Mouse (Mus musculus): ENCODE measurements at regions not wholly inside any gene's neighbourhood (a gene's known extent, or its start where the extent isn't known, plus 50 kb on each side); places are given as distances from the start of the nearest gene placed in this dataset.

DNA sequence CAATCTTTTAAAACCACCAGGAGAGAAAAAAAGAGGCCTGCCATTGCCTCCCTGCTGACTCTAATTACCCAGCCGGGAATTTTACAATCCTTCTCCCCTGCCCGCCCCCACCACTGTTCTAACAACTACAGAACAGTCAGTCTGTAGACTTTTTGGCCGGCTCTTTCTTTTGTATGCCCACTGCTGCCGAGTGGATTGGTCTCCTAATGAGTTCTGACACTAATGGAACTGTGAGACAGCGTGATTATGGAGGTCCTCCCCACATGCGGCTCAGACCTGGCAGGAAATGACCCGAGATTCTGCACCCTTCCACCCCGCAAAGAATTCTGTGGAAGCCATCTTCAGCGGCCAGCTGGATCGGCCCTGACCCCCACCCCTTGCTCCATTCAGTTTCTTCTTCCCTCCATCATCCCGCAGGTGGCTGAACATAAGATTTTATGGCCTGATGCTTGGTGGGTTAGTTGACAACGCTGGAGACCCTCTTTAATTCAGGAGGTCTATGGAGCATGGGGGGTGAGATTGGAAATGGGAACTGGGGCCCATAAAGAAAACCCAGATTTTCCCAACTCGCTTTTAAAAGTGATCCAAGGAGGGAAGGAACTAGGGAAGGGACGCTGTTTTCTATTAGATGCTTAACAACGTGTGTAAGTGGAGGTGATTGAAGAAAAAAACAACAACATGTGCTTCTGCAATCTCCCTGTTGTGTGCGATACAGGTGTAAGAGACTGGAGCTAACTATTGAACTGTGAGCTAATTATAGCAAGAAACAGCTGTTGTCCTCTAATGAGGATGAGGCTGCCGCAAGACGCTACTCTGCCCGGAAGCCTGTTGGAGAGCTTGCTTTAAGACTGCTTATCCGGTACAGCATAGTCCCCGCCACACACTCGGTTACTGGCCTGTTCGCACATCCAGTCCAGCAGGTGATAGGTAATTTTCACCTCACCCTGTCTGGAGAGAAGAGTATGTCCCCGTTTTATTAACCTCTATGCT is 323.6 kb downstream of the Icos start:
- peaks cover 18% of the 10 kb centered on the region for H3K27me3 ChIP-seq (ENCODE audit: insufficient read depth, poor library complexity, severe bottlenecking)
- peaks cover 5% of the 10 kb centered on the region; the same call in 1 of the 2 replicates for H3K4me1 ChIP-seq
- H3K36me3 ChIP-seq = no peaks in the 10 kb centered on the region
- H3K27ac ChIP-seq = no peak overlapping the region
- H3K9me3 ChIP-seq = no peaks in the 10 kb centered on the region
- no peak for DNase-seq (ENCODE audit: low spot score)
- H3K4me3 ChIP-seq = no peak overlapping the region
- WGBS = 56% methylated on average over 24 of the region's 24 CpGs

GRCm38 (mm10) chr1:61302570-61303071 is 324.9 kb downstream of the Icos start:
- 76% methylated on average over 8 of the region's 8 CpGs for WGBS
- no peak overlapping the region for H3K27ac ChIP-seq
- peaks cover 8% of the 10 kb centered on the region; the same call in 1 of the 2 replicates for H3K4me1 ChIP-seq
- DNase-seq (ENCODE audit: low spot score) = no peak
- no peak overlapping the region for H3K4me3 ChIP-seq
- H3K27me3 ChIP-seq (ENCODE audit: insufficient read depth, poor library complexity, severe bottlenecking) = peaks cover 15% of the 10 kb centered on the region; the same call in 1 of the 2 replicates
- H3K9me3 ChIP-seq = no peaks in the 10 kb centered on the region
- H3K36me3 ChIP-seq = no peaks in the 10 kb centered on the region

DNA sequence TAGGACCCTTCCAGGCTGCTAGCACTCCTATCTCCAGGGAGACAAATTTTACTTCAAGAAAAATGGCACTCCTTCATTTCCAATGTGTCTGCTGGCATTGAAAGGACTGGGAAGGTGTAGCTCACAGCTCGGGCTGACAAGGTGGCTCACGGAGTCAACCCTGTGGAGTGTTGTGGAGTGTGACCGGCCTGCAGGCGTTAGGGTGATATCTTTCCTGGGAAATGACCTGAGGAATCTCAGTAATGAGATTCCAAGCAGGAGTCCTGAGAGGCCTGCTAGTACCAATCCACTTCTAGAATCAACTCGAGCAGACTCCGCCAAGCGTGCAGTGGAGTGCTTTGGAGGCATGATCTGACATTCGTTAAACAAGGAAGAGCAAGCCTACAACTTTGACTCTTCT is 328.6 kb downstream of the Icos start:
- 33% methylated on average over 8 of the region's 8 CpGs for WGBS
- Histone ChIP-seq H3K36me3 (no peaks in the 10 kb centered on the region), H3K4me3 (no peak overlapping the region), H3K27me3 (ENCODE audit: insufficient read depth, poor library complexity, severe bottlenecking) (0 out of 2 replicates have a peak, but pooled peaks cover under 1% of the 10 kb centered on the region), H3K4me1 (peaks cover 8% of the 10 kb centered on the region; the same call in 1 of the 2 replicates), H3K9me3 (no peaks in the 10 kb centered on the region), H3K27ac (no peak overlapping the region)
- DNase-seq (ENCODE audit: low spot score) = no peak

- Histone ChIP-seq H3K9me3 (no peaks in the 10 kb centered on the region), H3K27me3 (ENCODE audit: insufficient read depth, poor library complexity, severe bottlenecking) (no peaks in the 10 kb centered on the region), H3K4me1 (peaks cover 8% of the 10 kb centered on the region; the same call in 1 of the 2 replicates), H3K27ac (no peak overlapping the region), H3K4me3 (no peak overlapping the region), H3K36me3 (no peaks in the 10 kb centered on the region)
- 67% methylated on average over 1 of the region's 1 CpGs for WGBS
- no peak for DNase-seq (ENCODE audit: low spot score)
Measured at GRCm38 (mm10) chr1:61309563-61309962, 329.1 kb upstream of the Pard3b start.

GRCm38 (mm10) chr1:61310063-61310760 is 328.4 kb upstream of the Pard3b start:
- H3K36me3 ChIP-seq = no peaks in the 10 kb centered on the region
- peaks cover 8% of the 10 kb centered on the region; the same call in 1 of the 2 replicates for H3K4me1 ChIP-seq
- H3K9me3 ChIP-seq = no peaks in the 10 kb centered on the region
- H3K4me3 ChIP-seq = no peak overlapping the region
- WGBS = 87% methylated on average over 3 of the region's 3 CpGs
- DNase-seq (ENCODE audit: low spot score) = no peak
- no peak overlapping the region for H3K27ac ChIP-seq
- no peaks in the 10 kb centered on the region for H3K27me3 ChIP-seq (ENCODE audit: insufficient read depth, poor library complexity, severe bottlenecking)

DNA sequence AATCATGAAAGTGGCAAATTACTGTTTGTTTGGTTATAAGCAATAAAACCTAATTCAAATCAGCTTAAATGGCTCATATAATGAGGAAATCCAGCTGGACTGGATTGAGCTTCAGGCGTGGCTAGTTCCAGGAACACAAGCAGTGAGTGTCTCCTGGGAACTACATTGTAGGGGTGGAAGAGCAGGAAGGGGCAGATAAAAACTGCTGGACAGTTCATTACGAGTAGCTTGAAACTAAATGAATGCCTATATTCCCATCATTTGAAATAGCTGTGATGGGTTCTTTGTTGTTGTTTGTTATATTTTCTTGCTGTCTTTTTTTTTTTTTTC is 327.9 kb upstream of the Pard3b start:
- peaks cover 8% of the 10 kb centered on the region; the same call in 1 of the 2 replicates for H3K4me1 ChIP-seq
- WGBS = 62% methylated on average over 2 of the region's 2 CpGs
- DNase-seq (ENCODE audit: low spot score) = no peak
- no peaks in the 10 kb centered on the region for H3K36me3 ChIP-seq
- no peaks in the 10 kb centered on the region for H3K27me3 ChIP-seq (ENCODE audit: insufficient read depth, poor library complexity, severe bottlenecking)
- H3K27ac ChIP-seq = no peak overlapping the region
- H3K4me3 ChIP-seq = no peak overlapping the region
- no peaks in the 10 kb centered on the region for H3K9me3 ChIP-seq

- no peaks in the 10 kb centered on the region for H3K27me3 ChIP-seq (ENCODE audit: insufficient read depth, poor library complexity, severe bottlenecking)
- H3K4me1 ChIP-seq = no peaks in the 10 kb centered on the region
- no peaks in the 10 kb centered on the region for H3K36me3 ChIP-seq
- H3K9me3 ChIP-seq = no peaks in the 10 kb centered on the region
- H3K4me3 ChIP-seq = no peak overlapping the region
- DNase-seq (ENCODE audit: low spot score) = no peak
- 81% methylated on average over 4 of the region's 4 CpGs for WGBS
- H3K27ac ChIP-seq = no peak overlapping the region
Measured at GRCm38 (mm10) chr1:61313196-61313595, 325.4 kb upstream of the Pard3b start.

DNA sequence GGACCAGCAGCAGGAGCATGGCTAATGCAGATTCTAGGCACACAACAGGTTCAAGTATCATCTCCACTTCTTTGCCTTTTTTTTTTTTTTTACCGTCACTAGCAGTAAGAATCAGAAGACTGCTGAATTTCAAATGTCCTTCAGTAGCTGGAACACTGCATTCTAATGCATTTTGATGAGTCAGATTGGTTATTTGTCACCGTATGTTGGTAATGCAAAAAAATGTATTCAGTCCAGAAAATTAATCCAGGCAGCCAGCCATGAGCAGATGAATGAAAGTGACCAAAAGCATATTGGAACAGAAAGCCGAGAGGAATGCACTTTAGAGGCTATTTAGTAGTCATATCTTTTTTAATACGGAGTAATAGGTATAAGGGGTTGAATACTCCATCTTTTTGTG is 322.4 kb upstream of the Pard3b start:
- 86% methylated on average over 4 of the region's 4 CpGs for WGBS
- no peaks in the 10 kb centered on the region for H3K36me3 ChIP-seq
- H3K4me1 ChIP-seq = no peaks in the 10 kb centered on the region
- no peak for DNase-seq (ENCODE audit: low spot score)
- H3K9me3 ChIP-seq = no peaks in the 10 kb centered on the region
- H3K27ac ChIP-seq = no peak overlapping the region
- H3K4me3 ChIP-seq = no peak overlapping the region
- H3K27me3 ChIP-seq (ENCODE audit: insufficient read depth, poor library complexity, severe bottlenecking) = no peaks in the 10 kb centered on the region

GRCm38 (mm10) chr1:61316736-61317135 is 321.9 kb upstream of the Pard3b start:
- no peak for DNase-seq (ENCODE audit: low spot score)
- H3K4me1 ChIP-seq = no peaks in the 10 kb centered on the region
- no peak overlapping the region for H3K4me3 ChIP-seq
- no peaks in the 10 kb centered on the region for H3K27me3 ChIP-seq (ENCODE audit: insufficient read depth, poor library complexity, severe bottlenecking)
- H3K27ac ChIP-seq = no peak overlapping the region
- no peaks in the 10 kb centered on the region for H3K9me3 ChIP-seq
- 68% methylated on average over 2 of the region's 2 CpGs for WGBS
- no peaks in the 10 kb centered on the region for H3K36me3 ChIP-seq

DNA sequence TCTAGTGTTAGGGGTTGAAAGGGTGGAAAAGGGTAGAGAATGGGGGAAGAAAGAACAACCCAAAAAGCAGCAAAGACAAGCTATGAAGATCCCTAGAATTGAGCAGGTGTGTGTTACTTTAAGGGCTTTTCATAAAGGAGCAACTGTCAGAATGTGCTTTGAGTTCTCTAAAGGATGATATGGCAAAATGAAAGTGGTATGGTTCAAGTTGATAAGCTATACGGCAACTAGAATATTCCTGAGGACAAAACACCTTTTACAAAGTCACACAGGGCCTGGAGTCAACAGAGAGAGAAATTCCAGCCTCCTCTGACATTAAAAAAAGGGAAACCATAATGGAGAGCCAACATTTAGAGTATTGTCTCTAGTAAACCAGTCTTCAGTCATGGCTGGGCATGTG is 320.6 kb upstream of the Pard3b start:
- Histone ChIP-seq H3K4me1 (no peaks in the 10 kb centered on the region), H3K36me3 (no peaks in the 10 kb centered on the region), H3K9me3 (no peaks in the 10 kb centered on the region), H3K27me3 (ENCODE audit: insufficient read depth, poor library complexity, severe bottlenecking) (no peaks in the 10 kb centered on the region), H3K27ac (no peak overlapping the region), H3K4me3 (no peak overlapping the region)
- WGBS = 78% methylated on average over 1 of the region's 1 CpGs
- no peak for DNase-seq (ENCODE audit: low spot score)

DNA sequence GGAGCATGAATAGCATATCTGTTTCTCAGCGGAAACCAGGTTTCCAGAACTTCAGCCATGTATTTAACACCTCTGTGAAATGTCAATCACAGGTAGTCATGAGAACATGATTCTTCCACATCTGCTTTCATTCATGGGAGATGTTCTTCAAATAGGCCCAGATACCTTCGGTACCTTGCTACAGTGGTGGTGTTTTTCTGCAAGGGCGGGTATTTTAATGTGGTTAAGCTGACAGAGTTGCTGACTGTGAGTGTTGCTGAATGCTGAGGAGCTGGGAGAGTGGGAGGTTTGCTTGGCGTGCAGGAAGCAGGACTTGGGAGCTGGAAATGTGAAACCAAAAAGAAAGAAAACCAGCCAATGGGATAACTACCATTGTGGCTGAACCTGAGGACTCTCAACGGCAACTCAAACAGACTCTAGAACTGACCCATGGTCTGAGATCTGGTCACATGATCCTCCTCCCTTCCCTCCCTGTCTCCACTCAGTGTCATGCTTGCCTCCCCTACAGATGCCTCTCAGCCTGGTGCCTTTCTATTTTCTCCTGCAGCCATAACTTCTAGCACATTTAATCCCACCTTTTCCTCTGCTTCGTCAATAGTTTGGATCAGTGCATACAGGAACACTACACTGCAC is 317.0 kb upstream of the Pard3b start:
- H3K4me1 ChIP-seq = no peaks in the 10 kb centered on the region
- H3K4me3 ChIP-seq = no peak overlapping the region
- H3K9me3 ChIP-seq = no peaks in the 10 kb centered on the region
- no peak overlapping the region for H3K27ac ChIP-seq
- H3K27me3 ChIP-seq (ENCODE audit: insufficient read depth, poor library complexity, severe bottlenecking) = no peaks in the 10 kb centered on the region
- DNase-seq (ENCODE audit: low spot score) = no peak
- H3K36me3 ChIP-seq = no peaks in the 10 kb centered on the region
- 65% methylated on average over 6 of the region's 6 CpGs for WGBS

DNA sequence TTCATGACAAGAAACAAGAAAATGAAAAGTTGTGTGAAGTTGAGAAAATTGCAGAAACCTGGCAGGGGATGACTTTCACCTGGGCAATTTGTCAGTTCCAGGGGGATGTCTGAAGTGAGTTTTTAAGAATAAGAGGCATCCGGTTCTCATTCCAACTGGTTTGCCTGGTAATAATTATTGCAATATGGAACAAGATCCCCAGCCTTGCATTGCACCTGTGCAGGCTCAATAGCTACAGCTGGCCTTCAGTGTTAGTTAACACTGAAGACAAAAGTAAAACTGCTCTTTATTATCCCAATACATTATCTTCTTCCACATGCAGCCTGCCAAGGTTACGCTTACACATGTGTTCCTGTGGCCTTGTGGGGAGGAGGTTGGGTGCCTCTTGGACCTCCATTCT is 307.2 kb upstream of the Pard3b start:
- H3K27me3 ChIP-seq (ENCODE audit: insufficient read depth, poor library complexity, severe bottlenecking) = no peaks in the 10 kb centered on the region
- WGBS = 85% methylated on average over 2 of the region's 2 CpGs
- H3K4me3 ChIP-seq = no peak overlapping the region
- DNase-seq (ENCODE audit: low spot score) = no peak
- no peak overlapping the region for H3K27ac ChIP-seq
- H3K9me3 ChIP-seq = no peaks in the 10 kb centered on the region
- no peaks in the 10 kb centered on the region for H3K36me3 ChIP-seq
- H3K4me1 ChIP-seq = no peaks in the 10 kb centered on the region

DNA sequence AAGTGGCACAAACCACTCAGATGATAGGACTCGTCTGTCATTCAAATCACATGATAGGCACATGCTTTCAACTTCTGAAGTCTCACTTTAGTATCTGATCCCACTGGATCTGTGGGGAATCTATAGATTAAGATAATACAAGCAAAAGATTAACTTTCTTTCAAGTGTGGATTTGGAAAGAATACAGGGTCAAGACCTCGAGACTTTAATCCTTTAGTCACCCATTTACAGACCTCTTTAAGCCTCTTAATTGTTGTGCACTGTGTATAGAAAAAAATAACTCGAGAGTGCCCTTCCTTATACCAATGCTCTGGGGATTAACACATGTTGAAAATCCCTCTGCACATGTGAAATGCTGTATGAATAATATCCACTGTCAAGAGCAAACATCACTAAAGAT is 306.7 kb upstream of the Pard3b start:
- Histone ChIP-seq H3K27me3 (ENCODE audit: insufficient read depth, poor library complexity, severe bottlenecking) (no peaks in the 10 kb centered on the region), H3K4me3 (no peak overlapping the region), H3K9me3 (no peaks in the 10 kb centered on the region), H3K27ac (no peak overlapping the region), H3K36me3 (no peaks in the 10 kb centered on the region), H3K4me1 (no peaks in the 10 kb centered on the region)
- 59% methylated on average over 3 of the region's 3 CpGs for WGBS
- DNase-seq (ENCODE audit: low spot score) = no peak

Data from heart, embryonic 10.5 days (tissue).